Mouse (Mus musculus): ENCODE data around the gene Gap43.
"Not testable (repeated sequence)": the region's sequence is repeated elsewhere in the genome, so short reads cannot be mapped to it uniquely, and the experiment has no call there.

Gene Gap43

DNA sequence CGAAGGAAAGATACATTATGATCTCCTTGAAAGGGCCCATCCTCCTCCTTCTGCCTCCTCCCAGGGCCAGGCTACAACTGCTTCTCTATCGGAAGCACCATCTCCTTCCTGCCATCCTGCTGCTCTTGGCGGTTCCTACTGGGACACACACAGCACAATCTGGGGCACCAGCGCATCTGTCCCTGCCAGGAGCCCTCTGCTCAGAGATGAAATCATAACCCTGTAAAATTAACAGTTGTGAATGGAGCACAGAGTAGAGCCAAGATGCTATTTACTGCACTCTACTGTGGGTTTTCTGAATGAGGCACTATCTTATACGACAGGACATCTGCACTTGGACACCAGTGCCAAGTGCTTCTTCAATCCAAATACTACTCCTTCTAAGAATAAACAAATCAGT is 46.0 kb downstream of the Gap43 start:
- no peak for DNase-seq (ENCODE audit: low spot score)

DNA sequence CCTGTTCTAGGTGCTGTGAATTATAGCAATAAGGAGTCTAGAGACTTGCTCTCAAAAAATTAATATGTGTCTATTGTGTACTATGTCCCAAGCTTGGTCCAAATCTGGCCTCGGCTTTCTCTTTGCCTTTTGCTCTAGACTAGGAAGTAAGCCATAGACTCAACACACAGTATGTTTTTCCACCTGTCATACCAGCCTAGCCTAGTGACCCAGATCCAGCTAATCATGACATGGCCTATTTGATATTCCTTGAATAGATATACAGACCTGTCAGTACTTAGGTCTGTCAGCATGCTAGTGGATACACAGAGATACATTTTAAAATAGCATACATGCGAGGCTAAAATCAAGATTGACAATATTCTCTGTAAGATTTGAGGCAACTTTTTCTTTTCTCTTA is 46.4 kb downstream of the Gap43 start:
- DNase-seq (ENCODE audit: low spot score): no peak

DNA sequence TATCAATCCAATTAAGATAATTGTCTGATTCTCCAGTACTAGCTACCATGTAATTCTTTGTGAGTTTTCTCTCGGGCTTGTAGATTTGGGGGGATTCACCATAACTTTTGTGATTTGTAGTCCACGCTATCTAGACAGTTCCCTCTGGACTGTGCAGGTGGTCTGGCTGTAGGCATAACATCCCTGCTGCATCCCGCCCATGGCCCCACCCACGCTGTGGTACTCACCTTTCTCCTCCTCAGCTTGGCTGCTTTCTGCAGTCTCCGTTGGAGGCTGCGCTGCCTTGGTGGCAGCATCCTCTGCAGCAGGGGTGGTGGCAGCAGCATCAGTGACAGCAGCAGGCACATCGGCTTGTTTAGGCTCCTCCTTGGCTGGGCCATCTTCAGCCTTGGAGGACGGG is 48.9 kb downstream of the Gap43 start:
- DNase-seq (ENCODE audit: low spot score): no peak

- no peak for DNase-seq (ENCODE audit: low spot score)
Measured at GRCm38 (mm10) chr16:42284005-42284404, 56.4 kb downstream of the Gap43 start.

- no peak for DNase-seq (ENCODE audit: low spot score)
Measured at GRCm38 (mm10) chr16:42277713-42278112, 62.7 kb downstream of the Gap43 start.

DNA sequence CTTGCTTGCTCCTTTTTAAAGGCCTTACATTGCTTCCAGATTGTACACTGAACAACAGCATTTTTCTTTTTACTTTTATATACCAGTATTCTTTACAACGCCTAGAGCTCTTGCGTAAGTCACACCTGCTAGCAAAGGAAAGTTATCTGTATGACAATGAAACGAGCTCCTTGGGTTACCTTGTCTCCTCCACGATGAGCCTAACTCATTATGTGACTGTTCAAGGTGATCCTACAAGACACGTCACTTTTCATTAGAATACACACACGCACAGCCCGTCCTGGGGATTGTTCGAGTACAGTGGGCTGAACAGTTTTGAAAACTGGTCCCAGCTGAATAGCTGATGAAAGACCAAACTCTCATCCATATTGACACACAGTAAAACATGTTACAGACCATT is 63.2 kb downstream of the Gap43 start:
- DNase-seq (ENCODE audit: low spot score): no peak

DNA sequence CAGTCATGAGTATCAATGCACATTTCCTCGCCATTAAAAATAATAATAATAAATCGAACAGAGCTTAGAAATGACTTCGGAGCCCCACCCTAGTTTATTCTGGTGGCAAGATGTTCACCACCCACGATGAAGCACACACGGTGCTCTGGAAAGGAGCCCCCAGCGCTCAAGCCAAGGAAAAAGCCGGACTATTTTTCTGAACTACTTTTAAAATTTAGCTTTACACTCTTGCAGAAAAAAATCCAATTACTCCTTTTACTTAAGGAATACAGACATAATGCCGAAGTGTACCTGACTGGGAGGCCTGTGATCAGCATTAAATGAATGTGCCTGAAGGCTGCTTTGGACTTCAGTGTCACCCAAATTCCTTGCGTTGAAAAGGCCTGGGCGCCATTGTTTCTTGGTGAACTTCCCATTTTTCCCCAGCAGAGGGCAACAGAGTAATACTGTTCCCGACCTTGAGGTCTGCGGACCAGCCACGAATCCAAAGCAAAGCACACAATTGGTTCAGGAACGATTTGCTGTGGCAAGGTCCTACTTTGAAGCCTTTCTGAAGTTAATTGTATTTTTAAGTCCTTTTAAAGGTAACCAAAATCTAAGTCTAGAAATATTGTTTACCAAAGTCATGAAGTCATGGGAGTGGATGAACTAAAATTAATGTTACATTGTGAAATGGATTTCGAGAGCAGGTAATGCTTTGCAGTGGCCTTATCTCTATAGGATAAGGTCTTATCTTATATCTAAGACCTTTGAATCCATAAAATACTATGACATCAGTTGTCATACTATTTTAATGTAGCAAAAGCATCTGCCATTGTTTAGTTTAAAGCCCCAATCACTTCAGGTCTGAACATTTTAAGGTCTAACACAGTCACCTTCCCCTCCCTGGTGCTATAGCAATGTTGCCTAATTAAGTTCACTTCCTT is 64.0 kb downstream of the Gap43 start:
- DNase-seq (ENCODE audit: low spot score): peak; percentile 88

GRCm38 (mm10) chr16:42275518-42276215 is 64.8 kb downstream of the Gap43 start:
- DNase-seq (ENCODE audit: low spot score): no peak

DNA sequence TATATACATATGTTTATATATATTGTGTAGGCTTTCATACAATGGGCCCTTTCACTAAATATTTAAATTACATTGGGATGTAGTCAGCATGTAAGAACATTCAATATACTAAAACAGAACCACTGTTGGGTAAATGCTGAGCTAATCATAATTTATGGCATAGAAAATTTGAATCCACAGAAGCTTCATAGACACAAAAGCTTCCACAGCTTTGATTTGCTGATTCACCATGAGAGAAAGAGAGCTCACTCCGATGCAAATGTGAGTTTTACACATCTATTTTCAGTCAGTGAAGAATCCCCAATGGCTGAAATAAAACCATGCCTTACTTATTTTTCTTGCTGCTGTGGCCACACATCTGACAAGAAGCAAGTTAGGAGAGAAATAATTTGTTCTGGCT is 69.2 kb downstream of the Gap43 start:
- no peak for DNase-seq (ENCODE audit: low spot score)

DNA sequence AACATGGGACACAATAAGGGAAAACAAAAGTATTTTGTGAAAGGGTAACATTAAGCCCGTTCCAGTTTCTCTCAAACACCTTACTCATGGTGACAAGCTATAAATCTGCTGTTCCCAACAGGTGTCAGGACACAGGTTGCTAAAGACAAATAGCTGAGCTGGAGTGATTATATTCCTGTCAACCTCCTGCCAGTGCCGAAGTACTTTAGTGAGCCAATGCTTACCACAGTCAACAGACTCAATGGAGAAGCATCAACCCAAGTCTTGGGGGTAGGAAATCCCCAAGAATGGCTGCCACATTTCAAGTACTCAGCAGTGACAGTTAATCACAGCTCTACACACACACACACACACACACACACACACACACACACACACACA is 70.9 kb downstream of the Gap43 start:
- no peak for DNase-seq (ENCODE audit: low spot score)

GRCm38 (mm10) chr16:42268843-42269586 is 71.4 kb downstream of the Gap43 start:
- DNase-seq (ENCODE audit: low spot score): no peak

GRCm38 (mm10) chr16:42265185-42265584 is 75.3 kb downstream of the Gap43 start:
- no peak for DNase-seq (ENCODE audit: low spot score)

DNA sequence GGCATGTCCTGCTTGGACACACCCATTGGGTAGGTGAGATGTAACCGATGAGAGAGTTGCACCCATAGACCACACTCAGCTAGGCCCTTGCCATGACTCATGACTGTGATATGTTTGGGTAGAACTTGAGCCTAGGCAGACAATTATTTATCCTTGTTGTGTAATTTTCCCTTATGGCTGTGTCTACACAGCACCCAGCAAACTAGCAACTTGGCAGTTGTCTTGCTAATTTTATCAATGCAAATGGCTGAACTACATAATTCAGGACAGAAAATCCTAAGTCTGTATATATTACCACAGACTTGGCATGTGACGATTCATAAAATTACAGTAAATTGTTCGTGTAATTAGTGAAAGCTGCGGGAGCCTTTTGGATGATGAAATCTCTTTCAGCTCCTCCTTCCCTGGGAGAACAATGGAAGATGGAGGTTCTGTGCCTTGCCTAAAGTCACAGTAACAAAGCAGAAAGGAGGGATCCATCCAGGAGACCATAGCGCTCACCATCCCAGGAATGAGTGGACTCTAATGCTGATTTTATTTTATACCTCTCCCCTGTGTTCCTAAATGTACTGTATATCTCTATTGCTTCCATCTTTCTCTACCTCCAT is 77.4 kb downstream of the Gap43 start:
- no peak for DNase-seq (ENCODE audit: low spot score)

DNA sequence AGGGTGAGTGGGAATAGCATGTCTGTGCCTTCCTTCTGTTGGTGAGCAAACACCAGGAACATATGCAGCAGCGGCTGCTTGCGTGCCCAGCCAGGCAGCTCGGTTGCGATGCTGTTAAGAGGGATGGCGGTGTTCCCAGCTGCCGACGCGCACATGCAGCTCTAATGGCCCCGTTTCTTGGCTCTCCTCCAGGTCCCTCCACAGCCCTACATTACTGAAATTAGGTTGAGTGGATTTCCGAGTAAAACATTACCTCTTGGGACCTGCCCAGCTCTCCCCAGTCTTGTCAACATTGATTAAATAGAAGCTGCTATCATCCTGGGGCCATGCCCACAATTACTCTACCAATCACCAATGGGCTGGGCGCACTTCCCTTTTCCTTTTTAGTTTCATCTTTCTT is 84.8 kb downstream of the Gap43 start:
- DNase-seq (ENCODE audit: low spot score): no peak

DNA sequence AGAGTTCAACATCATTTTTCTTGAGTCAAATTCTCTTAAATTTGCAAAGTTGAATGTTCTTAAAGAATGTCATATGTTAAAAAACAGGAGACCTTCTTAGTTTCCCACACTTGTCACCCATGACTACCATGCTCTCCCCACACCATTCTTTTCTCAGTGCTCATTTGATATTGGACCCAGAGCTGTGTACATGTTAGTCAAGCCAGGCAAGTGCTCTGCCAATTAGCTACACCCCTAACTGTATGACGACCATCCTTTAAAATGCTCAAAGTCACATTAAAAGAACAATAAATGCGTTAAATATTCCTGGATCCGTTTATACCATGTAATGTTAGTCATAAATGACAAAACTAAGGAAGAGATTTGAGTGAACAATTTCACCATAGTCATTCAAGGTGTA is 85.2 kb downstream of the Gap43 start:
- no peak for DNase-seq (ENCODE audit: low spot score)

- DNase-seq (ENCODE audit: low spot score): no peak
Measured at GRCm38 (mm10) chr16:42252252-42252651, 88.2 kb downstream of the Gap43 start.

DNA sequence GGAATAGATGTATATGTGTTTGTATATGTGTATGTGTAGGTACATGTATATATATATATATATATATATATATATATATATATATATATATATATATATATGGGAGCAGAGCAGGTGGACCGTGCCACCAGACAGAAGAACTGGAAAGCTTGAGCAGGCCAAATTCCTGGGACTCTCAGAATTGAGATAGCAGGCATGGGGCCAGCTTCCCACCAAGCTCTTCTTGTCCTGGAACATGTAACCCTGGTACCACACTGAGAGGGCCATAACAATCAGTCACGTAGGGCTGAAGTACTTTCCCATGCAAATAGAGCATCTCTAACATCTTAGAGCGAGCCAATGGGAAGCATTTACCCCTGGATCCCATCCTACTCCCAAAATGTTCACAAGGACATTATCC is 96.3 kb downstream of the Gap43 start:
- not testable (repeated sequence) for DNase-seq (ENCODE audit: low spot score)

GRCm38 (mm10) chr16:42231306-42231705 is 109.1 kb downstream of the Gap43 start:
- DNase-seq (ENCODE audit: low spot score): no peak

Data from adipocyte (in vitro differentiated cells).